Mouse (Mus musculus): ENCODE measurements around the gene Rnf114. TPM values are rescaled to one million over a fixed set of nuclear protein-coding genes. Genes with fewer than 3 reads are reported as not detected.

Rnf114 gene
- polyA plus RNA-seq, 1 experiment: 97.0 TPM

DNA sequence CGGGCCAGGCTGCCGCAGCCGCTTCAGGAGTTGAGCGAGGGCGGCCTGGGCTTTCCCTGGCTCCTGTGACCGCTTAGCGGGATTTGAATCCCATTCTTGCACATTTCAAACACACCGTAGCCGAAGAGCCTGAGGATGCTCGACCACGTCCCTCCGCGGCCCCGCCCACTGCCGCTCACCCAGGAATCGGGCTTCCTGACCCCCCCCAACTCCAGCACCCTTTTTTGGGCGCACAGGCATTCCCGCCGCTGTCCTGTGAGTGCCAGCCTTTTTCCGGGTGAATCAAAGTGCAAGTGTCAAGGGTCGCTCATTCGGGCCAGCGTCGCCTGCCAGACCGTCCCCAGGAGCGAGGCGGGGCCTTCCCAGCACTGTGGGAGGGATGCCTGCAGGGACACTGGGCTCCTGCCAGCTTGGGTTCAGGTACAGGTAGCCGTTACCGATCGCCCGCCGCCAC is 11.5 kb downstream of the Rnf114 start:
- H3K27me3 ChIP-seq (ENCODE audit: control insufficient read depth, insufficient read depth, low read length, poor library complexity, severe bottlenecking): no peaks in the 10 kb centered on the region
- TF ChIP-seq EP300 (IDR thresholded peaks at IDR 0.05; ENCODE audit: insufficient read depth, low read depth, low read length) (no peak), CTCF (IDR thresholded peaks at IDR 0.05; ENCODE audit: low read depth, low read length) (no peak), POLR2A (IDR thresholded peaks at IDR 0.05; ENCODE audit: insufficient read depth, low read length) (no peak)

DNA sequence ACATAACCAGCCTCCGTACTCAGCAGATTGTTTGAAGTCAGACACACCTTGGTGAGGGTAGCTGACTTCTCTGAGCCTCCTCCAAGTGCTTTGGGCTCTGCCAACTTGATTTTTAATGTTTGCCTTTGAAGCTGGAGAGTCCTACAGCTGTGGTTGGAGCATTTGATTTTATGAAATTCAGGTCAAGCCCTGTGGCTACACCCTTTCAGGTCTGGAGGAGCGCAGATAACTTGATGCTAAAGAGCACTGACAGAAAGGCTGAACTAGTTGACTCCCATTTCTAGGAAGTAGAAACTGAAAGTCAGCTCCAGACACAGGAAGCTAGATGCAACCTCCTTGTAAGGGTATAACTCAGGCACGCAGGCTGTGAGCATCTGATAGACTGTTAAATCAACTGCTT is 12.7 kb downstream of the Rnf114 start:
- no peak for TF ChIP-seq POLR2A (IDR thresholded peaks at IDR 0.05; ENCODE audit: insufficient read depth, low read length)
- TF ChIP-seq CTCF (IDR thresholded peaks at IDR 0.05; ENCODE audit: low read depth, low read length): no peak
- no peak for TF ChIP-seq EP300 (IDR thresholded peaks at IDR 0.05; ENCODE audit: insufficient read depth, low read depth, low read length)
- Histone ChIP-seq H3K27me3 (ENCODE audit: control insufficient read depth, insufficient read depth, low read length, poor library complexity, severe bottlenecking) (no peaks in the 10 kb centered on the region), H3K36me3 (ENCODE audit: control insufficient read depth, insufficient read depth, low read length, poor library complexity, severe bottlenecking) (peaks cover 19% of the 10 kb centered on the region), H3K4me3 (ENCODE audit: low read depth, low read length) (no peak overlapping the region), H3K4me1 (ENCODE audit: control insufficient read depth, insufficient read depth, low read length) (no peaks in the 10 kb centered on the region), H3K9ac (ENCODE audit: low read depth, poor library complexity, severe bottlenecking) (no peak overlapping the region), H3K9me3 (replicated peaks; ENCODE audit: control insufficient read depth, insufficient read depth, low read length, poor library complexity, severe bottlenecking) (no peaks in the 10 kb centered on the region), H3K27ac (ENCODE audit: insufficient read depth, low read length) (no peak overlapping the region)

More for the DNA sequence above, 11.5 kb downstream of the Rnf114 start:
- Histone ChIP-seq H3K9me3 (replicated peaks; ENCODE audit: control insufficient read depth, insufficient read depth, low read length, poor library complexity, severe bottlenecking) (no peaks in the 10 kb centered on the region), H3K4me3 (ENCODE audit: low read depth, low read length) (peak overlapping the region; percentile 83), H3K4me1 (ENCODE audit: control insufficient read depth, insufficient read depth, low read length) (no peaks in the 10 kb centered on the region), H3K9ac (ENCODE audit: low read depth, poor library complexity, severe bottlenecking) (peak overlapping the region; percentile 98), H3K27ac (ENCODE audit: insufficient read depth, low read length) (no peak overlapping the region), H3K36me3 (ENCODE audit: control insufficient read depth, insufficient read depth, low read length, poor library complexity, severe bottlenecking) (peaks cover 12% of the 10 kb centered on the region)

DNA sequence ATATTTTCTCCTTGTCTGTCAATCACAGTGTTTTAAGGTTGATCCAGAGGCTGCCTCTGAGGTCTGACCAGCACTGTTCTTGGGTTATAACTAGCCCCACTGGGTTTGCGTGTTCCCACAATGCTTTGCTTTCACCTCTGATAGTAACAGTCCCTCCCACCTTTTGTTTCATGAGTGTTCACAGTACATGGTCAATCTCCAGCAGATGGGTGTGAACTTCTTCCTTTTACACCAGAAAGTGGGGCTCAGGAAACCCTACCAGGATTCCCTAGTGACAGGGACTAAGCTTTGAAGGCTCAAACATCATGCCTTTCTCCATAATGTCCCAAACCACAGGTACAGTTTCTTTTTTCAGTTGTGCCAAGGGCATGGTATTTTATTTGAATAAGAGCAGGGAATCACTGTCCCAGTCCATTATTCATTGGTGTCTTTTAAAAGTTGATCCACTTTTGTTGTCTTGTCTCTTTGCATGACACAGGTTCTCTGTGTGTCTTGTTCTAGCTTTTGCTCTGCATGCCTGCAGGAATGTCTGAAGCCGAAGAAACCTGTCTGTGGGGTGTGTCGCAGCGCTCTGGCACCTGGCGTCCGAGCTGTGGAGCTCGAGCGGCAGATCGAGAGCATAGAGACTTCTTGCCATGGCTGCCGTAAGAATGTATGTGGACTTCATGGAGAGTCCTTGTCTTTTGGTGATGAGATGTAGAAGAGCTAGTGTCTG is 14.3 kb downstream of the Rnf114 start:
- H3K27me3 ChIP-seq (ENCODE audit: control insufficient read depth, insufficient read depth, low read length, poor library complexity, severe bottlenecking): no peaks in the 10 kb centered on the region
- H3K4me1 ChIP-seq (ENCODE audit: control insufficient read depth, insufficient read depth, low read length): no peaks in the 10 kb centered on the region
- H3K27ac ChIP-seq (ENCODE audit: insufficient read depth, low read length): no peak overlapping the region
- no peak overlapping the region for H3K4me3 ChIP-seq (ENCODE audit: low read depth, low read length)
- H3K9ac ChIP-seq (ENCODE audit: low read depth, poor library complexity, severe bottlenecking): no peak overlapping the region
- TF ChIP-seq POLR2A (IDR thresholded peaks at IDR 0.05; ENCODE audit: insufficient read depth, low read length): no peak
- no peak for TF ChIP-seq EP300 (IDR thresholded peaks at IDR 0.05; ENCODE audit: insufficient read depth, low read depth, low read length)
- TF ChIP-seq CTCF (IDR thresholded peaks at IDR 0.05; ENCODE audit: low read depth, low read length): no peak
- H3K9me3 ChIP-seq (replicated peaks; ENCODE audit: control insufficient read depth, insufficient read depth, low read length, poor library complexity, severe bottlenecking): no peaks in the 10 kb centered on the region
- H3K36me3 ChIP-seq (ENCODE audit: control insufficient read depth, insufficient read depth, low read length, poor library complexity, severe bottlenecking): peaks cover 24% of the 10 kb centered on the region

DNA sequence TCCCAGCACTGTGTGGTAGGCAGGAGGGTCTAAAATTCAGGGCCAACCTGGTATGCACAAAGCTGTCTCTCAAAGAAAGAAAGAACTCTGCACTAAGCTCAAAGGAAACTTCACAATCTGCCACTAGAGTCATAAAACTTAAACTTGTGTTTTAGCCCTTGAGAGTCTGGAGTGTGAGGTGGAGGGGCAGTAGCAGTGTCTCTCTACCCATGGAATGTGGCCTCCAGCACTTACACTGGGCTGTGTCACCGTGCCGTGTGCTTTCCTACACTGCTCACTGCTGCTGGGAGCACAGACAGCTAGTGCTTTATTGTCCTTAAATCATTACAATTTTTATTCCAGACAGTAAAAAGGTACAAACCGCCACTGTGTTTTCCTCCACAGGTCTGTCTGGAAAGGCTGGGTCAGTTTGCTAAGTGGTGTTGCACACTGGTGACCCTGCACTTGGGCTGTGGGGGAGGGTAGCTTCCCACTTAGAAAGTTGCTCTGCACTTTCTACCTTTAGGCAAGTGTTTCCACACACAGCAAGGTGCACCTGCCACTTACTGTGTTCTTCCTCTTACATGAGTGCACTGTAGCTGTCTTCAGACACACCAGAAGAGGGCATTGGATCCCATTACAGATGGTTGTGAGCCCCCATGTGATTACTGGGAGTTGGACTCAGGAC is 15.4 kb downstream of the Rnf114 start:
- H3K4me3 ChIP-seq (ENCODE audit: low read depth, low read length): no peak overlapping the region
- no peaks in the 10 kb centered on the region for H3K9me3 ChIP-seq (replicated peaks; ENCODE audit: control insufficient read depth, insufficient read depth, low read length, poor library complexity, severe bottlenecking)
- TF ChIP-seq POLR2A (IDR thresholded peaks at IDR 0.05; ENCODE audit: insufficient read depth, low read length) (no peak), CTCF (IDR thresholded peaks at IDR 0.05; ENCODE audit: low read depth, low read length) (no peak)
- no peaks in the 10 kb centered on the region for H3K4me1 ChIP-seq (ENCODE audit: control insufficient read depth, insufficient read depth, low read length)
- no peak overlapping the region for H3K27ac ChIP-seq (ENCODE audit: insufficient read depth, low read length)
- no peak overlapping the region for H3K9ac ChIP-seq (ENCODE audit: low read depth, poor library complexity, severe bottlenecking)
- H3K27me3 ChIP-seq (ENCODE audit: control insufficient read depth, insufficient read depth, low read length, poor library complexity, severe bottlenecking): no peaks in the 10 kb centered on the region
- peaks cover 31% of the 10 kb centered on the region for H3K36me3 ChIP-seq (ENCODE audit: control insufficient read depth, insufficient read depth, low read length, poor library complexity, severe bottlenecking)

DNA sequence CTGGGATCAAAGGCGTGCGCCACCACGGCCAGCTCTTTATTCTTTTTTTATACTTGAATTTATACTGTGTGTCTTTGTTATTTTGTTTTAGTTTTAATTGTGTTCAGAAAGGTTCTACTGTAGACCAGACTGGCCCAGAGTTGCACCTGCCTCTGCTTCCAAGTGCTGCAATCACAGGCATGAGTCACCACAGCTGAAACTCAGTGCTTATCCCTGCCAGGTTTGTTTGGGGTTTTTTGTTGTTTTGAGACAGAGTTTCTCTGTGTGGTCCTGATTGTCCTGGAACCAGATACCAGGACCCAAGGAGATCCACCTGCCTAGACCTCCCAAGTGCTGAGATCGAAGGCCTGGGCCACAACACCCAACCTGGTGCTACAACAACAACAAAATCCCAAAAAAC is 16.1 kb downstream of the Rnf114 start:
- TF ChIP-seq EP300 (IDR thresholded peaks at IDR 0.05; ENCODE audit: insufficient read depth, low read depth, low read length): no peak
- no peak for TF ChIP-seq POLR2A (IDR thresholded peaks at IDR 0.05; ENCODE audit: insufficient read depth, low read length)
- no peak for TF ChIP-seq CTCF (IDR thresholded peaks at IDR 0.05; ENCODE audit: low read depth, low read length)
- Histone ChIP-seq H3K9ac (ENCODE audit: low read depth, poor library complexity, severe bottlenecking) (no peak overlapping the region), H3K27me3 (ENCODE audit: control insufficient read depth, insufficient read depth, low read length, poor library complexity, severe bottlenecking) (no peaks in the 10 kb centered on the region), H3K27ac (ENCODE audit: insufficient read depth, low read length) (no peak overlapping the region), H3K9me3 (replicated peaks; ENCODE audit: control insufficient read depth, insufficient read depth, low read length, poor library complexity, severe bottlenecking) (no peaks in the 10 kb centered on the region), H3K36me3 (ENCODE audit: control insufficient read depth, insufficient read depth, low read length, poor library complexity, severe bottlenecking) (peaks cover 37% of the 10 kb centered on the region), H3K4me3 (ENCODE audit: low read depth, low read length) (no peak overlapping the region), H3K4me1 (ENCODE audit: control insufficient read depth, insufficient read depth, low read length) (no peaks in the 10 kb centered on the region)

DNA sequence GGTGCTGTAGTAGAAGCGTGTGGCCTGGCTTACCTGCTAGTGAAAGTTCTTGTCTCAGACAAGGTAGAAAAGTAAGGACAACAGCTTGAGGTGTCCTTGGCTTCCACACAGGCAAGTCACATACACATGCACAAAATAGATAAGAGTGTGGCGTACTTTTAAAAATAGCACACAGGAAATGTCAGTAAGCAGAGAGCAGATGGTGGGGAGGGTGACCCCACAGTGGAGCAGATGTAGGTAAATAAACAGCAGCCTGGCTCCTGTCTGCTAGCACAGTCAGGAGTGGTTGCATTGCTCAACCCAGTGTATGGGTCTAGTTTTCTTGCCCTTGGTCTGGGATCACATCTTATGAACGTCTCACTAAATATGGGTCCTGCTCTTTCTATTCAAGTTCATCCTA is 18.0 kb downstream of the Rnf114 start:
- H3K9me3 ChIP-seq (replicated peaks; ENCODE audit: control insufficient read depth, insufficient read depth, low read length, poor library complexity, severe bottlenecking): no peaks in the 10 kb centered on the region
- no peak overlapping the region for H3K9ac ChIP-seq (ENCODE audit: low read depth, poor library complexity, severe bottlenecking)
- peaks cover 39% of the 10 kb centered on the region for H3K36me3 ChIP-seq (ENCODE audit: control insufficient read depth, insufficient read depth, low read length, poor library complexity, severe bottlenecking)
- no peak overlapping the region for H3K4me3 ChIP-seq (ENCODE audit: low read depth, low read length)
- H3K4me1 ChIP-seq (ENCODE audit: control insufficient read depth, insufficient read depth, low read length): no peaks in the 10 kb centered on the region
- TF ChIP-seq EP300 (IDR thresholded peaks at IDR 0.05; ENCODE audit: insufficient read depth, low read depth, low read length) (no peak), POLR2A (IDR thresholded peaks at IDR 0.05; ENCODE audit: insufficient read depth, low read length) (no peak)
- no peak overlapping the region for H3K27ac ChIP-seq (ENCODE audit: insufficient read depth, low read length)
- no peaks in the 10 kb centered on the region for H3K27me3 ChIP-seq (ENCODE audit: control insufficient read depth, insufficient read depth, low read length, poor library complexity, severe bottlenecking)
